Mouse (Mus musculus) embryonic facial prominence, embryonic 12.5 days (tissue): ENCODE data around the gene Rpl3. TPM values are rescaled to one million over a fixed set of nuclear protein-coding genes. Genes with fewer than 3 reads are reported as not detected.

ENCODE experiments used
- ATAC-seq: fragments of 200-750 bp; cut with Nextera tagmentation; 2 replicates; pipeline ENCODE4 v1.8.0; 2017; ENCODE audit not compliant: insufficient number of reproducible peaks, insufficient read depth, low FRiP score, low TSS enrichment
- H3K27ac ChIP-seq: fragments of 300-500 bp; sonication (generic); 2 replicates; pipeline ENCODE4 v1.5.1; 2016; ENCODE audit warnings: mild to moderate bottlenecking
- H3K27me3 ChIP-seq: fragments of 300-500 bp; sonication (generic); 2 replicates; pipeline ENCODE4 v1.6.1; 2016; ENCODE audit warnings: mild to moderate bottlenecking, moderate library complexity
- H3K36me3 ChIP-seq: fragments of 300-500 bp; sonication (generic); 2 replicates; pipeline ENCODE4 v1.6.1; 2016; ENCODE audit warnings: mild to moderate bottlenecking
- H3K4me1 ChIP-seq: fragments of 300-500 bp; sonication (generic); 2 replicates; pipeline ENCODE4 v1.6.1; 2016
- H3K4me2 ChIP-seq: fragments of 300-500 bp; sonication (generic); replicated peaks from 2 replicates; pipeline ENCODE4 v1.6.1; 2016; ENCODE audit warnings: mild to moderate bottlenecking, moderate library complexity
- H3K4me3 ChIP-seq: fragments of 300-500 bp; sonication (generic); 2 replicates; pipeline ENCODE4 v1.5.1; 2016; ENCODE audit warnings: mild to moderate bottlenecking
- H3K9ac ChIP-seq: fragments of 300-500 bp; sonication (generic); 2 replicates; pipeline ENCODE4 v1.6.1; 2016; ENCODE audit warnings: mild to moderate bottlenecking, moderate library complexity
- H3K9me3 ChIP-seq: fragments of 300-500 bp; sonication (generic); 2 replicates; pipeline ENCODE4 v1.6.1; 2016; ENCODE audit warnings: mild to moderate bottlenecking, moderate library complexity
- WGBS: fragments of 180-500 bp; shearing (Covaris S2); methylation state at CpG from one replicate; pipeline ENCODE4 v1.1.7; 2016; 5-methylcytosine and 5-hydroxymethylcytosine counted together
- polyA plus RNA-seq: library from polyadenylated mRNA; unstranded; fragments of >200 nt; fragmentation: Nextera tagmentation; extraction: Ambion mirVana; gene quantifications from 2 replicates; pipeline ENCODE4 v1.2.1, GENCODE M21; 2016

Rpl3 gene
- polyA plus RNA-seq, 1 experiment from 2014 or later: 1,004 TPM

- Histone ChIP-seq H3K9me3 (no peaks in the 10 kb centered on the region), H3K36me3 (peaks cover 33% of the 10 kb centered on the region), H3K4me3 (no peak overlapping the region), H3K27ac (no peak overlapping the region), H3K27me3 (no peaks in the 10 kb centered on the region), H3K4me1 (peaks cover 3% of the 10 kb centered on the region; the same call in 1 of the 2 replicates), H3K9ac (no peak overlapping the region), H3K4me2 (no peak overlapping the region)
- 71% methylated on average over 6 of the region's 6 CpGs for WGBS
- ATAC-seq: no peak
Observed at GRCm38 (mm10) chr15:80074663-80075373, 16.9 kb downstream of the Rpl3 start.

DNA sequence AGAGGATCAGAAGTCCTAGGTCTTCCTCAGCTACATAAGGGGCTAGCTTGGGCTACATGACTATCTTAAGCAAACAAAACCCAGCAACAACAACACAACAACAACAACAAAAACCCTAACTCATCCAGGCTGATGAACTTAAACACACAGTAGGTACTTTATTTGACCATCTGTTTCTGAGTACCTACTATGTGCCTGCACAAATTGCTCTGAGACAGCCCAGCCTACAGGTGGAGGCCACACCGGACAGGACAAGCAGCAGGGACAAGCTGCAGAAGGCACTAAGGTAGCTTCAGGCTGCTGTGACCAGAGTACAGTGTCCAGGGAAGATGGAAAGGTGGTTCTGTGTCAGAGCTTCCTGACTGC lies 18.4 kb downstream of the Rpl3 start:
- Histone ChIP-seq H3K4me3 (no peak overlapping the region), H3K4me1 (no peaks in the 10 kb centered on the region), H3K27ac (no peak overlapping the region), H3K36me3 (peaks cover 18% of the 10 kb centered on the region), H3K9me3 (no peaks in the 10 kb centered on the region), H3K9ac (no peak overlapping the region), H3K4me2 (no peak overlapping the region), H3K27me3 (no peaks in the 10 kb centered on the region)
- no peak for ATAC-seq
- WGBS: 86% methylated on average over 1 of the region's 1 CpGs

DNA sequence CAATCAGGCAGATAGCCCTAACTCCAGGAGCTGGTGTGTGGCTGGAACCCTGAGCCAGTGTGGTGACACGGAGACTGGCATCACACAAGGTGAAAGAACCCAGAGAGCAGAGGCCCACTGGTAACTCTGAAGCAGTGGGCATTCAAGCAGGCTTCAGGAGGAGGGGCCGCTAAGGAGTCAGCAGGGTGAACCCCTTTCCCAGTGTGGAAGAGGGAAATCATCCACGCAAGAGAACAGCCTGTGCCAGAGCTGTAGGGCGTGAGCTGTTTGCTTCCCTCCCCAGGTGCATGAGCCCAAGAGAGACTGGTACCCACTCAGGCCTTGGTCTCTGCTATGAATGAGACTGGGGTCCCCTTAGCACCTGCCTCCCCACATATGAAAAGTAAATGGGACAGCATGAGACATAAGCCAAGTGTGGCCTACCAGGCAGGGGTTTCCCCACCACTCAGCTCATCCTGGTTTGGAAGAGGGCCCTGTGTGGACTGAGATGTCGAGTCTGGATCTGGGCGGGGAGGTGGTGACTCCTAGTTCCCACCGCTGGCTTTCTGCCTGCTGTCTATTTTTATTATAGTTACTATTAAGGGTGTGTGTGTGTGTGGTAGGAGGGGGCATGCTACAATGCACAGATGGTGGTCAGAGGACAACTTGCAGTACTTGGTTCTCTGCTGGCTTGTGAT lies 19.0 kb downstream of the Rpl3 start:
- no peak overlapping the region for H3K27ac ChIP-seq
- H3K4me3 ChIP-seq: no peak overlapping the region
- ATAC-seq: no peak
- WGBS: 77% methylated on average over 7 of the region's 7 CpGs
- no peak overlapping the region for H3K4me2 ChIP-seq
- no peak overlapping the region for H3K9ac ChIP-seq
- no peaks in the 10 kb centered on the region for H3K27me3 ChIP-seq
- no peaks in the 10 kb centered on the region for H3K4me1 ChIP-seq
- H3K9me3 ChIP-seq: no peaks in the 10 kb centered on the region
- peaks cover 12% of the 10 kb centered on the region for H3K36me3 ChIP-seq

- Histone ChIP-seq H3K9me3 (no peaks in the 10 kb centered on the region), H3K4me3 (no peak overlapping the region), H3K27ac (no peak overlapping the region), H3K4me1 (0 out of 2 replicates have a peak, but pooled peaks cover 5% of the 10 kb centered on the region), H3K27me3 (no peaks in the 10 kb centered on the region), H3K9ac (no peak overlapping the region), H3K36me3 (peaks cover 7% of the 10 kb centered on the region), H3K4me2 (no peak overlapping the region)
- ATAC-seq: no peak
- WGBS: 42% methylated on average over 9 of the region's 9 CpGs
Observed at GRCm38 (mm10) chr15:80071951-80072437, 19.7 kb downstream of the Rpl3 start.

DNA sequence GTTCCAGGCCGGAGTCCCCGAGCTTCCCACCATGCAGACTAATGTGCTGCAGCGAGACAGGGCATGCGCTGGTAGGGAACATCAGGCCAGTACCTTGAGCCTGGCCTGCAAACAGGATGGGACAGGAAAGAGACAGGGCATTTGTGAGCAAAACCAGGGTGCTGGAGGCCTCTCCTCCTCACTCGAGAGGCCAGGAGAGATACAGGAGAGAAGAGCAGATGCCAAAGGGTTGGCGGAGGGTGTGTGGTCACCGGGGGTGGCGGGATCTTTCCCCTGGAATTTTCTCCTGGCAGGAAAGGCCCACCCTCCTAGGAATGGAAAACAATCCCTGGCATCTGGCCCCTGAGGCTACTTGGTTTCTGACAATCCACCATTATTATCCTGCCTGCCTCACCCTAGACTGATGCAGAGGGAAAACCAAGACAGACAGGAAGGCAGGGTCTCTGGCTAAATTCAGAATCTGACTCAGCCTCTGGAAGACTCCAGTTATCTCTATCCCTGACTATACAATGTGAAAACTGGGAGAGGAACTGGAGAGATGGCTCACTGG lies 21.5 kb downstream of the Rpl3 start:
- WGBS: 32% methylated on average over 8 of the region's 8 CpGs
- H3K4me3 ChIP-seq: no peak overlapping the region
- no peaks in the 10 kb centered on the region for H3K27me3 ChIP-seq

DNA sequence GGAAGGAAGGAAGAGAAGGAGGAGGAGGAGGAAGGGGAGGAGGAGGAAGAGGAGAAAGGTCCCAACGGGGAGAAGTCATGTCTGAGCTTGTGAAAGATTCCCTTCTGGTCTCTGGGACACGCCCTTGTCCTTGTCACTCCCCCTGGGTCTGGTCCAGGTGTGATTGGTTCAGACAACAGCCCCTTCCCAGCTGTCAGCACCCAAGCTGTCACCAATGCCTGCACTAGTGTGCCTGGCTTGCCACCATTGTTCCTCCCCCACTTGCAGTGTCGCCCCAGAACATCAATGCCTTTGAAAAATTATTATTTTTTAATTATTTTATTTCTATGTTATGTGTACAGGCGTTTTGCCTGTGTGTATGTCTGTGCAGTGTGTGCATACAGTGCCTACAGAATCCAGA lies 22.5 kb downstream of the Rpl3 start:
- Histone ChIP-seq H3K4me3 (no peak overlapping the region), H3K27ac (no peak overlapping the region), H3K4me2 (no peak overlapping the region), H3K9ac (no peak overlapping the region), H3K4me1 (0 out of 2 replicates have a peak, but pooled peaks cover 6% of the 10 kb centered on the region), H3K27me3 (no peaks in the 10 kb centered on the region), H3K36me3 (no peaks in the 10 kb centered on the region), H3K9me3 (no peaks in the 10 kb centered on the region)
- 66% methylated on average over 4 of the region's 4 CpGs for WGBS
- ATAC-seq: no peak

More for the DNA sequence above, 21.5 kb downstream of the Rpl3 start:
- no peak for ATAC-seq
- H3K9ac ChIP-seq: no peak overlapping the region
- H3K9me3 ChIP-seq: no peaks in the 10 kb centered on the region
- no peaks in the 10 kb centered on the region for H3K36me3 ChIP-seq
- 0 out of 2 replicates have a peak, but pooled peaks cover 6% of the 10 kb centered on the region for H3K4me1 ChIP-seq
- H3K27ac ChIP-seq: no peak overlapping the region
- no peak overlapping the region for H3K4me2 ChIP-seq

GRCm38 (mm10) chr15:80066538-80066937 lies 25.1 kb downstream of the Rpl3 start:
- Histone ChIP-seq H3K4me3 (no peak overlapping the region), H3K27ac (no peak overlapping the region), H3K9me3 (no peaks in the 10 kb centered on the region), H3K4me2 (no peak overlapping the region), H3K36me3 (no peaks in the 10 kb centered on the region), H3K4me1 (peaks cover 10% of the 10 kb centered on the region; the same call in 1 of the 2 replicates), H3K9ac (no peak overlapping the region), H3K27me3 (no peaks in the 10 kb centered on the region)
- ATAC-seq: no peak
- 62% methylated on average over 3 of the region's 3 CpGs for WGBS

DNA sequence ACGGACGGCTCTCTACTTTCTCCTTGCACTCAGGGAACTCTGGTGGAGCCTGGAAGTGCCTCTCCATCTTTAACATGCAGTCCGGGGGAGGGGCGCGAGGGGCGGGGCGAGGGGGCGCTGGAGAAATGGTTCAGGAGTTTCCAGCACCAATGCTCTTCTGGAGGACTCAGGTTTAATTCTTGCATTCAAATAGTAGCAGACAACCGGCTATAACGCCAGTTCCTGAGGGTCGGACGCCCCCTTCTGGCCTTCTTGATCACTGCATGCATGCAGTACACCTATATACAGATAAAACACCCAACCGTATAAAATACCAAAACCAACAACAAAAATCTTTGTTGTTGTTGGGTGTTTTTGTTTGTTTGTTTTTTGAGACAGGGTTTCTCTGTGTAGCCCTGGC lies 26.3 kb downstream of the Rpl3 start:
- H3K27ac ChIP-seq: no peak overlapping the region
- peaks cover 10% of the 10 kb centered on the region; the same call in 1 of the 2 replicates for H3K4me1 ChIP-seq
- no peaks in the 10 kb centered on the region for H3K36me3 ChIP-seq
- H3K9ac ChIP-seq: no peak overlapping the region
- no peak overlapping the region for H3K4me3 ChIP-seq
- no peak for ATAC-seq
- H3K4me2 ChIP-seq: no peak overlapping the region
- H3K27me3 ChIP-seq: no peaks in the 10 kb centered on the region
- no peaks in the 10 kb centered on the region for H3K9me3 ChIP-seq
- WGBS: 12% methylated on average over 13 of the region's 13 CpGs

- Histone ChIP-seq H3K4me1 (peaks cover 10% of the 10 kb centered on the region; the same call in 1 of the 2 replicates), H3K4me3 (no peak overlapping the region), H3K9ac (no peak overlapping the region), H3K9me3 (no peaks in the 10 kb centered on the region), H3K36me3 (no peaks in the 10 kb centered on the region), H3K27me3 (no peaks in the 10 kb centered on the region), H3K4me2 (no peak overlapping the region), H3K27ac (no peak overlapping the region)
- 69% methylated on average over 5 of the region's 5 CpGs for WGBS
- ATAC-seq: no peak
Observed at GRCm38 (mm10) chr15:80064965-80065364, 26.7 kb downstream of the Rpl3 start.

- Histone ChIP-seq H3K4me3 (no peak overlapping the region), H3K4me1 (peaks cover 10% of the 10 kb centered on the region; the same call in 1 of the 2 replicates), H3K27ac (no peak overlapping the region), H3K9me3 (no peaks in the 10 kb centered on the region), H3K9ac (no peak overlapping the region), H3K27me3 (no peaks in the 10 kb centered on the region), H3K36me3 (no peaks in the 10 kb centered on the region), H3K4me2 (no peak overlapping the region)
- no peak for ATAC-seq
- 36% methylated on average over 5 of the region's 5 CpGs for WGBS
Observed at GRCm38 (mm10) chr15:80062821-80063220, 28.8 kb downstream of the Rpl3 start.

- Histone ChIP-seq H3K4me2 (no peak overlapping the region), H3K9ac (no peak overlapping the region), H3K27ac (no peak overlapping the region), H3K36me3 (no peaks in the 10 kb centered on the region), H3K27me3 (no peaks in the 10 kb centered on the region), H3K4me3 (no peak overlapping the region), H3K9me3 (no peaks in the 10 kb centered on the region), H3K4me1 (peaks cover 9% of the 10 kb centered on the region; the same call in 1 of the 2 replicates)
- ATAC-seq: no peak
- 65% methylated on average over 8 of the region's 9 CpGs for WGBS
Observed at GRCm38 (mm10) chr15:80062339-80062738, 29.3 kb downstream of the Rpl3 start.
